Mouse (Mus musculus) myocyte (in vitro differentiated cells): ENCODE measurements around the gene Ikzf1.

Experiments
- CEBPB ChIP-seq: IDR thresholded peaks from 2 replicates; pipeline ENCODE4 v1.6.1; 2011; ENCODE audit warnings: mild to moderate bottlenecking, moderate library complexity; ENCODE audit not compliant: poor library complexity, insufficient read depth, severe bottlenecking
- E2F4 ChIP-seq: IDR thresholded peaks from one replicate; pipeline ENCODE4 v1.6.1; 2011; ENCODE audit warnings: mild to moderate bottlenecking, control low read depth, moderate library complexity; ENCODE audit not compliant: insufficient read depth
- MAX ChIP-seq: IDR thresholded peaks from one replicate; pipeline ENCODE4 v1.6.1; 2011; ENCODE audit warnings: low read depth, mild to moderate bottlenecking, control low read depth
- MYOD1 ChIP-seq, 3 experiments: IDR thresholded peaks; one replicate each; pipeline ENCODE4 v1.6.1; 2011; ENCODE audit warnings: control low read depth in 2 of 3, low read depth in 2 of 3, mild to moderate bottlenecking in 2 of 3, moderate library complexity in 1 of 3; ENCODE audit not compliant: insufficient read length in 2 of 3, control insufficient read depth in 1 of 3
- MYOG ChIP-seq, 3 experiments: IDR thresholded peaks; one replicate each; pipeline ENCODE4 v1.6.1; 2011; ENCODE audit warnings: control low read depth in 2 of 3, low read depth in 2 of 3, mild to moderate bottlenecking in 2 of 3; ENCODE audit not compliant: insufficient read length in 2 of 3, control insufficient read depth in 1 of 3, insufficient read depth in 1 of 3
- POLR2A ChIP-seq: IDR thresholded peaks from one replicate; pipeline ENCODE4 v1.6.1; 2011; ENCODE audit warnings: low read depth, mild to moderate bottlenecking, control low read depth, moderate library complexity; ENCODE audit not compliant: insufficient read length
- POLR2AphosphoS2 ChIP-seq: IDR thresholded peaks from one replicate; pipeline ENCODE4 v1.6.1; 2011; ENCODE audit warnings: low read depth, control low read depth; ENCODE audit not compliant: insufficient read length
- REST ChIP-seq: IDR thresholded peaks from one replicate; pipeline ENCODE4 v1.6.1; 2011; ENCODE audit warnings: mild to moderate bottlenecking, control low read depth, moderate library complexity; ENCODE audit not compliant: insufficient read depth, insufficient read length
- SRF ChIP-seq: IDR thresholded peaks from one replicate; pipeline ENCODE4 v1.6.1; 2011; ENCODE audit warnings: low read depth; ENCODE audit not compliant: control insufficient read depth, insufficient read length
- TCF12 ChIP-seq: IDR thresholded peaks from one replicate; pipeline ENCODE4 v1.6.1; 2011; ENCODE audit warnings: mild to moderate bottlenecking, control low read depth; ENCODE audit not compliant: poor library complexity, insufficient read depth, severe bottlenecking
- TCF3 ChIP-seq: IDR thresholded peaks from one replicate; pipeline ENCODE4 v1.6.1; 2011; ENCODE audit warnings: low read depth, control low read depth; ENCODE audit not compliant: insufficient read length
- USF1 ChIP-seq: IDR thresholded peaks from one replicate; pipeline ENCODE4 v1.6.1; 2011; ENCODE audit warnings: low read depth, mild to moderate bottlenecking, control low read depth, moderate library complexity

DNA sequence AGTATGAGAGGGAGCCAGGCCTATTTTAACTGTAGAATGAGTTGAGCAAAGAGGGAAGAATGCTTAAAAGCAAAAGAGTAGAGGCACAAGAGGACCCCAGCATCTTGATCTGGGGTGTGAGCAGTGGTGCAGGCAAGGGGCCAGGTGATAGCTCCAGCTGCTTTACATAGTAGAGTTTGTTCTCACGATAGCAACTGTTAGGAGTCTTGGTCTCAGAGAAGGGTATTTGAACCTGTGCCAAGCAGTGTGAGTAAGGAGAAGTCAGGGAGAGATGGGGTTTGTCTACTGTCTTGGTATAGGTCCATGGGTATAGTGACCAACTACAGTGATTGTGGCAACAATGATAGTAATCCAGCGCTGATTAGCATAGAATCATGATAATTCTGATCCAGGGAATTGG is 29.9 kb downstream of the Ikzf1 start:
- no peak for TF ChIP-seq MYOD1 (IDR thresholded peaks at IDR 0.05; ENCODE audit: control insufficient read depth in 1 of 3, insufficient read length in 2 of 3, low read depth in 2 of 3)
- TF ChIP-seq MAX, result no peak
- TF ChIP-seq TCF12, result no peak
- TF ChIP-seq POLR2A, result no peak
- TF ChIP-seq CEBPB, result no peak
- TF ChIP-seq E2F4, result no peak
- no peak for TF ChIP-seq USF1
- TF ChIP-seq MYOG (IDR thresholded peaks at IDR 0.05; ENCODE audit: control insufficient read depth in 1 of 3, insufficient read depth in 1 of 3, insufficient read length in 2 of 3, low read depth in 2 of 3), result no peak
- TF ChIP-seq REST, result no peak
- TF ChIP-seq TCF3, result no peak
- no peak for TF ChIP-seq SRF
- no peak for TF ChIP-seq POLR2AphosphoS2
